Comparison of ENCODE assay signal across 9 mouse cellular contexts in genomic region chr16:76899083-76899482, GRCm38 (mm10).
DNase-seq lines count a peak whose midpoint lies in the region; ATAC-seq and TF ChIP-seq lines count a peak whose summit lies in the region.
"Had no signal": no experiment of that assay in that cellular context is flagged by ENCODE, and none has a peak within 500 bp of the region (broad histone marks: within the 10 kb centered on the region; RNA-seq: fewer than 3 reads in every experiment).

No protein-coding gene starts in this region.

- no peak overlapping the region for H3K4me2 ChIP-seq in intestine, postnatal 0 days (replicated peaks; ENCODE audit: low read depth)
- H3K4me2 ChIP-seq in intestine, embryonic 15.5 days (replicated peaks) = no peak overlapping the region
- H3K4me2 ChIP-seq in neural tube, embryonic 15.5 days = no peak overlapping the region
- H3K4me2 ChIP-seq: embryonic facial prominence, embryonic 15.5 days; limb, embryonic 15.5 days had no signal

- no peaks in the 10 kb centered on the region for H3K9me3 ChIP-seq in intestine, postnatal 0 days (ENCODE audit: control insufficient read depth)
- H3K9me3 ChIP-seq in intestine, embryonic 15.5 days = no peaks in the 10 kb centered on the region
- H3K9me3 ChIP-seq in neural tube, embryonic 15.5 days (replicated peaks) = no peaks in the 10 kb centered on the region
- H3K9me3 ChIP-seq: embryonic facial prominence, embryonic 15.5 days; limb, embryonic 15.5 days had no signal

- no peaks in the 10 kb centered on the region for H3K36me3 ChIP-seq in intestine, postnatal 0 days (ENCODE audit: control insufficient read depth, insufficient read depth)
- H3K36me3 ChIP-seq in intestine, embryonic 15.5 days = no peaks in the 10 kb centered on the region
- no peaks in the 10 kb centered on the region for H3K36me3 ChIP-seq in neural tube, embryonic 15.5 days
- H3K36me3 ChIP-seq: embryonic facial prominence, embryonic 15.5 days; limb, embryonic 15.5 days had no signal

- 17% methylated on average over 7 of the region's 7 CpGs for WGBS in intestine, postnatal 0 days
- 17% methylated on average over 7 of the region's 7 CpGs for WGBS in intestine, embryonic 15.5 days
- 11% methylated on average over 7 of the region's 7 CpGs for WGBS in neural tube, embryonic 15.5 days

- ATAC-seq in intestine, postnatal 0 days = no peak
- ATAC-seq in intestine, embryonic 15.5 days = no peak
- no peak for ATAC-seq in neural tube, embryonic 15.5 days (ENCODE audit: low FRiP score)

- peak; percentile 72 for TF ChIP-seq CTCF in intestine, postnatal 0 days (IDR thresholded peaks at IDR 0.05; ENCODE audit: low read depth)

- DNase-seq in 3T3-L1 (ENCODE audit: low read depth, low spot score) = peak; percentile 67
- peak; percentile 60 for DNase-seq in CD4-positive, CD25-positive, alpha-beta regulatory T cell, adult 2 months (ENCODE audit: low read depth, low spot score)
- peak; percentile 69 for DNase-seq in embryo, embryonic 10.5 days (ENCODE audit: low spot score)
- peak; percentile 14 for DNase-seq in lung, postnatal 25 days (ENCODE audit: low spot score)

- no peak overlapping the region for H3K4me3 ChIP-seq in intestine, postnatal 0 days (ENCODE audit: low read depth, low read length)
- no peak overlapping the region for H3K4me3 ChIP-seq in intestine, embryonic 15.5 days (replicated peaks)
- H3K4me3 ChIP-seq in neural tube, embryonic 15.5 days (replicated peaks) = no peak overlapping the region
- H3K4me3 ChIP-seq: embryonic facial prominence, embryonic 15.5 days; limb, embryonic 15.5 days had no signal

- no peak overlapping the region for H3K9ac ChIP-seq in intestine, postnatal 0 days (ENCODE audit: low read depth, low read length)
- no peak overlapping the region for H3K9ac ChIP-seq in intestine, embryonic 15.5 days
- no peak overlapping the region for H3K9ac ChIP-seq in neural tube, embryonic 15.5 days (replicated peaks)
- H3K9ac ChIP-seq: embryonic facial prominence, embryonic 15.5 days; limb, embryonic 15.5 days had no signal

- no peak overlapping the region for H3K27ac ChIP-seq in intestine, postnatal 0 days (ENCODE audit: low read depth, low read length)
- no peak overlapping the region for H3K27ac ChIP-seq in intestine, embryonic 15.5 days
- no peak overlapping the region for H3K27ac ChIP-seq in neural tube, embryonic 15.5 days (replicated peaks)
- H3K27ac ChIP-seq: embryonic facial prominence, embryonic 15.5 days; limb, embryonic 15.5 days had no signal

- no peaks in the 10 kb centered on the region for H3K4me1 ChIP-seq in intestine, postnatal 0 days (replicated peaks; ENCODE audit: control insufficient read depth, insufficient read depth, low read length)
- no peaks in the 10 kb centered on the region for H3K4me1 ChIP-seq in intestine, embryonic 15.5 days (replicated peaks)
- H3K4me1 ChIP-seq in neural tube, embryonic 15.5 days = peaks cover 6% of the 10 kb centered on the region
- H3K4me1 ChIP-seq: embryonic facial prominence, embryonic 15.5 days had no signal

- no peaks in the 10 kb centered on the region for H3K27me3 ChIP-seq in intestine, postnatal 0 days (replicated peaks; ENCODE audit: control insufficient read depth, insufficient read depth, low read length)
- H3K27me3 ChIP-seq in intestine, embryonic 15.5 days (replicated peaks) = no peaks in the 10 kb centered on the region
- no peaks in the 10 kb centered on the region for H3K27me3 ChIP-seq in neural tube, embryonic 15.5 days (replicated peaks)
- H3K27me3 ChIP-seq: embryonic facial prominence, embryonic 15.5 days; limb, embryonic 15.5 days had no signal

Comparison
In these comparisons a context has a peak if more than half of its experiments do, and no peak if none do; other contexts are left out.
1. DNase-seq: peak in every context shown above with its lines; median percentile 69 in embryo, embryonic 10.5 days; 67 in 3T3-L1; 60 in CD4-positive, CD25-positive, alpha-beta regulatory T cell, adult 2 months; 14 in lung, postnatal 25 days.